Mouse (Mus musculus): ENCODE results near the gene Ccdc6.

DNA sequence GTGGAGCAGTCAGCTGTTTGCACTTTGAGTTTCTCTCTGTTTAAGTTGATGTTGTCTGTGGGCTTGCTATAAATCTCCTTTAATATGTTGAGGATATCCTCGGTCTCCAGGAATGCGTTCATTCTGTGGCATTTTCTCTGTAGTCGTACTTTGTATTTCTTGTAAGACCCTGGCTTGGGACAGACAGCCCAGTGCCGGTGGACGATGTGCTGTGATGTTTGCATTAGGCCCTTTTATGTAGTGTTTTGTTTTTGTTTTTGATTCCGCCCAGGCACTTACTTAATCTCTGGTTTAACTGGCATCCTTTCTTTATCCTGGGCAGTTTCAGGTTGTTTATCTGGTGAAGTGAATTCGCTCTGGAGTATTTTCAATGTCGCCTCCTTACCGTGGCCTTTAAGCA, 22.5 kb downstream of the Ccdc6 start:
- no peak for TF ChIP-seq POU5F1 (IDR thresholded peaks at IDR 0.05; ENCODE audit: borderline replicate concordance, low read length)
- no peak for TF ChIP-seq CTCF (conservative IDR thresholded peaks at IDR 0.05; ENCODE audit: low read length)
- TF ChIP-seq NANOG (IDR thresholded peaks at IDR 0.05; ENCODE audit: borderline replicate concordance, low read length), result no peak

All from E14TG2a.4 (cell line).